Mouse (Mus musculus) olfactory bulb, adult 2 months (tissue): ENCODE measurements around the gene Vwa5a.

Experiments used
- CTCF ChIP-seq: fragments of 200-500 bp; IDR thresholded peaks from 2 replicates; pipeline ENCODE4 v1.5.1; 2012; ENCODE audit warnings: low read depth, mild to moderate bottlenecking, low read length, moderate library complexity; ENCODE audit not compliant: insufficient read depth
- POLR2A ChIP-seq: fragments of 200-500 bp; IDR thresholded peaks from 2 replicates; pipeline ENCODE4 v1.6.1; 2012; ENCODE audit warnings: mild to moderate bottlenecking, low read depth, low read length, moderate library complexity; ENCODE audit not compliant: insufficient read depth

- TF ChIP-seq CTCF (no peak), POLR2A (no peak)
Observed at GRCm38 (mm10) chr9:38718102-38718501, at the start of gene Vwa5a.
